Mouse (Mus musculus): ENCODE measurements around the gene Ranbp17. TPM values are rescaled to one million over a fixed set of nuclear protein-coding genes. Genes with fewer than 3 reads are reported as not detected.

The Ranbp17 gene
- total and polyA plus RNA-seq, 3 experiments: 0.51 to 8.0 (median 6.2) TPM

- peaks cover 32% of the 10 kb centered on the region for H3K27me3 ChIP-seq (ENCODE audit: insufficient read depth, low read length)
- DNase-seq (ENCODE audit: low spot score): no peak
- no peaks in the 10 kb centered on the region for H3K36me3 ChIP-seq (replicated peaks)
- no peaks in the 10 kb centered on the region for H3K9me3 ChIP-seq (replicated peaks)
- ATAC-seq (ENCODE audit: extremely low read depth, insufficient number of reproducible peaks, low FRiP score, poor library complexity, severe bottlenecking): no peak
- H3K4me3 ChIP-seq (ENCODE audit: low read depth, low read length): no peak overlapping the region
- TF ChIP-seq CTCF (IDR thresholded peaks at IDR 0.05; ENCODE audit: low read depth, low read length): no peak
- no peaks in the 10 kb centered on the region for H3K4me1 ChIP-seq (ENCODE audit: insufficient read depth, low read depth, low read length)
Measured at GRCm38 (mm10) chr11:33176525-33177245, 336.9 kb downstream of the Ranbp17 start.

- no peaks in the 10 kb centered on the region for H3K36me3 ChIP-seq (replicated peaks)
- H3K4me1 ChIP-seq (ENCODE audit: insufficient read depth, low read depth, low read length): no peaks in the 10 kb centered on the region
- H3K27me3 ChIP-seq (ENCODE audit: insufficient read depth, low read length): peaks cover 33% of the 10 kb centered on the region
- DNase-seq (ENCODE audit: low spot score): no peak
- TF ChIP-seq GATA1 (IDR thresholded peaks at IDR 0.05; ENCODE audit: borderline replicate concordance, low read length) (no peak), POLR2AphosphoS5 (IDR thresholded peaks at IDR 0.05; ENCODE audit: insufficient replicate concordance, low read depth, low read length) (no peak)
- H3K9me3 ChIP-seq (replicated peaks): no peaks in the 10 kb centered on the region
- H3K4me3 ChIP-seq (ENCODE audit: low read depth, low read length): no peak overlapping the region
- no peak for ATAC-seq (ENCODE audit: extremely low read depth, insufficient number of reproducible peaks, low FRiP score, poor library complexity, severe bottlenecking)
Measured at GRCm38 (mm10) chr11:33175768-33176167, 337.8 kb downstream of the Ranbp17 start.

- Histone ChIP-seq H3K36me3 (replicated peaks) (no peaks in the 10 kb centered on the region), H3K4me3 (ENCODE audit: low read depth, low read length) (no peak overlapping the region), H3K27me3 (ENCODE audit: insufficient read depth, low read length) (peaks cover 28% of the 10 kb centered on the region), H3K9me3 (replicated peaks) (no peaks in the 10 kb centered on the region), H3K4me1 (ENCODE audit: insufficient read depth, low read depth, low read length) (peaks cover 2% of the 10 kb centered on the region; the same call in 1 of the 2 replicates)
- ATAC-seq (ENCODE audit: extremely low read depth, insufficient number of reproducible peaks, low FRiP score, poor library complexity, severe bottlenecking): no peak
- peak; percentile 41 for DNase-seq (ENCODE audit: low spot score)
- TF ChIP-seq CTCF (IDR thresholded peaks at IDR 0.05; ENCODE audit: low read depth, low read length): peak; percentile 71
- TF ChIP-seq TAL1 (conservative IDR thresholded peaks at IDR 0.05; ENCODE audit: low read depth, low read length): no peak
- no peak for TF ChIP-seq POLR2AphosphoS5 (IDR thresholded peaks at IDR 0.05; ENCODE audit: insufficient replicate concordance, low read depth, low read length)
- no peak for TF ChIP-seq GATA2 (IDR thresholded peaks at IDR 0.05; ENCODE audit: borderline replicate concordance, low read depth, low read length)
- no peak for TF ChIP-seq GATA1 (IDR thresholded peaks at IDR 0.05; ENCODE audit: borderline replicate concordance, low read length)
Measured at GRCm38 (mm10) chr11:33170489-33170888, 343.1 kb downstream of the Ranbp17 start.

- H3K27me3 ChIP-seq (ENCODE audit: insufficient read depth, low read length): peaks cover 9% of the 10 kb centered on the region
- peaks cover 20% of the 10 kb centered on the region for H3K4me1 ChIP-seq (ENCODE audit: insufficient read depth, low read depth, low read length)
- DNase-seq (ENCODE audit: low spot score): peak; percentile 94
- no peaks in the 10 kb centered on the region for H3K9me3 ChIP-seq (replicated peaks)
- peaks cover 42% of the 10 kb centered on the region for H3K36me3 ChIP-seq (replicated peaks)
- ATAC-seq (ENCODE audit: extremely low read depth, insufficient number of reproducible peaks, low FRiP score, poor library complexity, severe bottlenecking): peak; percentile 94
- H3K4me3 ChIP-seq (ENCODE audit: low read depth, low read length): peak within 1 kb of the TSS; percentile 94
- no peak for TF ChIP-seq GATA2 (IDR thresholded peaks at IDR 0.05; ENCODE audit: borderline replicate concordance, low read depth, low read length)
- TF ChIP-seq CTCF (IDR thresholded peaks at IDR 0.05; ENCODE audit: low read depth, low read length): no peak
- TF ChIP-seq GATA1 (IDR thresholded peaks at IDR 0.05; ENCODE audit: borderline replicate concordance, low read length): no peak
- TF ChIP-seq POLR2AphosphoS5 (IDR thresholded peaks at IDR 0.05; ENCODE audit: insufficient replicate concordance, low read depth, low read length): peak; percentile 96; the same call in 1 of the 2 replicates
- TF ChIP-seq TAL1 (conservative IDR thresholded peaks at IDR 0.05; ENCODE audit: low read depth, low read length): no peak
Measured at GRCm38 (mm10) chr11:33162998-33163506, 350.5 kb downstream of the Ranbp17 start, which contains the start of gene Npm1. TSS of gene Npm1 (minus strand) at chr11:33163206.

DNA sequence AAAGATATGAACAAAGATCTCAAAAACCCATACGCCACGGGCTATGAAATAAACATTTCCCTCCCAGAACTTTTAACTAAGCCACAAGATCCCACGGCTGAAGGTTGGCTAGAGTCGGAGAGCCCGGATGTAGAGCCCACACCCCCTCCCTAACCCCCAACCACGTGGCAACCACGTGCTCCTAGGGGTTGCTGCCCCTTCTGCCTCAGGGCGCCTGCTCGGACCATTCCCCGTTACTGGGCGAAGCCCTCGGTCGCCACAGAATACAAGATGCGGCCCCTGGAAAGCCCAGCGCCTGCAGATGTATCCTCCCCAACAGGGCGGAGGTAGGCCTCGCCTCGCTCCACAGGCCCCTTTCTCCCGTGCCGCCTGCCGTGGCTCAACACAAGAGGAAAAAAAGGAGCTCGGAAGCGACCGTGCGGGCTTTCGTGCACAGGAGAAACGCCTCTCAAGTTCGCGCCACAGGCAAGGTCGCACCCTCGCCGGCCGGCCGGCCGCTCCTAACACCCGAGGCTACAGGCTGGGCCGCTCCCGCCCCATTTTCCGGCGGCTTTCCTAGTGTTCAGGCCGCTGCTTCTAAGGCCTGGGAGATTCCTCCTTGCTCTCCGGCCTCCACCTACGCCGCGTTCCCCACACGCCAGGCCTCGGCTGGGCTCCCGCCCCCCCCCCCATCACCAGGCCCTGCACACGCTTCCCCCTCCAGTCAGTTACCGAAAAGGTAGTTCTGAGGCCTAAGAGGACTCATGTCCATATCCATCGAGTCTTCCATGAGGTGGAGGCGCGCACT is 351.1 kb downstream of the Ranbp17 start:
- Histone ChIP-seq H3K36me3 (replicated peaks) (peaks cover 49% of the 10 kb centered on the region), H3K27me3 (ENCODE audit: insufficient read depth, low read length) (peaks cover 6% of the 10 kb centered on the region), H3K9me3 (replicated peaks) (no peaks in the 10 kb centered on the region), H3K4me3 (ENCODE audit: low read depth, low read length) (peak overlapping the region; percentile 94), H3K4me1 (ENCODE audit: insufficient read depth, low read depth, low read length) (peaks cover 25% of the 10 kb centered on the region)
- DNase-seq (ENCODE audit: low spot score): peak; percentile 28
- peak; percentile 36; the same call in 1 of the 2 replicates for ATAC-seq (ENCODE audit: extremely low read depth, insufficient number of reproducible peaks, low FRiP score, poor library complexity, severe bottlenecking)
- TF ChIP-seq POLR2AphosphoS5 (IDR thresholded peaks at IDR 0.05; ENCODE audit: insufficient replicate concordance, low read depth, low read length): no peak
- TF ChIP-seq GATA1 (IDR thresholded peaks at IDR 0.05; ENCODE audit: borderline replicate concordance, low read length): no peak
- TF ChIP-seq CTCF (IDR thresholded peaks at IDR 0.05; ENCODE audit: low read depth, low read length): no peak
- no peak for TF ChIP-seq TAL1 (conservative IDR thresholded peaks at IDR 0.05; ENCODE audit: low read depth, low read length)
- TF ChIP-seq GATA2 (IDR thresholded peaks at IDR 0.05; ENCODE audit: borderline replicate concordance, low read depth, low read length): no peak

Other genes with a start within 250 kb of the Ranbp17 start
- 1.4 TPM in 1 of 2 replicates, not detected in the other for gene Gm12117, start 237.0 kb downstream of the Ranbp17 start, total RNA-seq (2014; fragmentation: Nextera tagmentation)
- gene Gm12117, start 237.0 kb downstream of the Ranbp17 start, total RNA-seq (2017): 0.33 TPM in 1 of 2 replicates, not detected in the other
- not detected in 2 replicates for gene Gm12117, start 237.0 kb downstream of the Ranbp17 start, polyA plus RNA-seq (2012)
- not detected in 2 replicates for gene Gabrp, start 65.2 kb upstream of the Ranbp17 start, total RNA-seq (2014; fragmentation: Nextera tagmentation)
- gene Gabrp, start 65.2 kb upstream of the Ranbp17 start, total RNA-seq (2017): 0.05 and 0.12 TPM in 2 replicates
- not detected in 2 replicates for gene Gabrp, start 65.2 kb upstream of the Ranbp17 start, polyA plus RNA-seq (2012)
- not detected in 2 replicates for gene D130052B06Rik, start 85.6 kb upstream of the Ranbp17 start, total RNA-seq (2014; fragmentation: Nextera tagmentation)
- gene D130052B06Rik, start 85.6 kb upstream of the Ranbp17 start, total RNA-seq (2017): 0.11 TPM in 1 of 2 replicates, not detected in the other
- gene D130052B06Rik, start 85.6 kb upstream of the Ranbp17 start, polyA plus RNA-seq (2012): not detected in 2 replicates